Comparison of ENCODE assay signal across 9 mouse cellular contexts in the genomic region with DNA sequence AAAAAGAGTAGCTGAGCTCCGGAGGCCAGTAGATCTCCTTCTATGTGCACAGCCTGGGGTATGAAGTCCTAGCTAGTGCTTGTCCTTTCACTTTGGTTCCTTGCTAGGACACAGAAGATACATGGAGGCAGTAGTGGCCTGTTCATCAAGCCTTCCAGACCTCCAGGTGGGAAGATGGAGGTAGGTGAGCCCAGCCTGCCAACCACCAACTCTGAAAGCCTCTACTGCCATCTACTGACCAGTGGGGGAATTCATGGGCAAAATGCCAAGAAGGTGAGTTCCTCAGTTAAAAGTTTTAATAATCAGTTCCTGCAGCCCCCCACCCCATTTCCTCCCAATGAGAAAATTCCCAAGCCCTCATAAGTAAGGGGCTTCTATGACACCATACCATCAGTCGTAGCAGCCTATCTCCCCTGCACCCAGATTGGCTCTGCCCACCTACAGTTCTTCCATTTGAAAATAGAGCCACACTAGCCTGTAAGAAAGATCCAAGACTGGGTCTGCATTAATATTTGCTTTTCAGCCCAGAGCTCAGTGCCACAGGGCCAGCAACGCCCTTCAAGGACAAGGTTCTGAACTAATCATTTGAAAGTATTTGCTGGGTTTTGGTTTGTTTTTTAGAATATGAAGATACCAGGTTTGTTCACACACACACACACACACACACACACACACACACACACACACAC.
DNase-seq lines count a peak whose midpoint lies in the region; ATAC-seq and TF ChIP-seq lines count a peak whose summit lies in the region.
"Had no signal": no experiment of that assay in that cellular context is flagged by ENCODE, and none has a peak within 500 bp of the region (broad histone marks: within the 10 kb centered on the region; RNA-seq: fewer than 3 reads in every experiment).

No protein-coding gene starts in this region.

- WGBS in heart, embryonic 10.5 days, result 68% methylated on average over 3 of the region's 3 CpGs
- 68% methylated on average over 3 of the region's 3 CpGs for WGBS in midbrain, postnatal 0 days

- peak; percentile 80 for TF ChIP-seq CTCF in gastrocnemius, adult 2 months (IDR thresholded peaks at IDR 0.05)
- peak; percentile 76 for TF ChIP-seq CTCF in left cerebral cortex, adult 2 months (IDR thresholded peaks at IDR 0.05)
- peak; percentile 75 for TF ChIP-seq CTCF in midbrain, postnatal 0 days (IDR thresholded peaks at IDR 0.05)

- no peak for ATAC-seq in midbrain, postnatal 0 days (ENCODE audit: low FRiP score)

- no peak overlapping the region for H3K9ac ChIP-seq in midbrain, postnatal 0 days (replicated peaks; ENCODE audit: low read length, poor library complexity, severe bottlenecking)
- H3K9ac ChIP-seq: lung, embryonic 15.5 days had no signal

- no peaks in the 10 kb centered on the region for H3K9me3 ChIP-seq in heart, embryonic 10.5 days
- H3K9me3 ChIP-seq in midbrain, postnatal 0 days (ENCODE audit: low read length), result no peaks in the 10 kb centered on the region
- H3K9me3 ChIP-seq: lung, embryonic 15.5 days had no signal

- intact Hi-C loops in gastrocnemius, adult 2 months (cut with DNase I), result no loop called here
- intact Hi-C loops in left cerebral cortex, adult 2 months (cut with DNase I), result loop anchor here (5.0 kb wide), 1 partner anchor 1740 kb away; no protein-coding TSS in a partner anchor

- H3K27ac ChIP-seq in heart, embryonic 10.5 days, result no peak overlapping the region
- no peak overlapping the region for H3K27ac ChIP-seq in gastrocnemius, adult 2 months
- no peak overlapping the region for H3K27ac ChIP-seq in left cerebral cortex, adult 2 months
- no peak overlapping the region for H3K27ac ChIP-seq in midbrain, postnatal 0 days (ENCODE audit: low read depth, low read length)
- H3K27ac ChIP-seq: lung, embryonic 15.5 days had no signal

- no peak overlapping the region for H3K4me3 ChIP-seq in heart, embryonic 10.5 days
- no peak overlapping the region for H3K4me3 ChIP-seq in gastrocnemius, adult 2 months
- no peak overlapping the region for H3K4me3 ChIP-seq in left cerebral cortex, adult 2 months
- H3K4me3 ChIP-seq in midbrain, postnatal 0 days (ENCODE audit: low read depth, low read length), result no peak overlapping the region
- H3K4me3 ChIP-seq: lung, embryonic 15.5 days had no signal

- H3K36me3 ChIP-seq in heart, embryonic 10.5 days, result no peaks in the 10 kb centered on the region
- H3K36me3 ChIP-seq in midbrain, postnatal 0 days (ENCODE audit: insufficient read depth, low read length), result no peaks in the 10 kb centered on the region
- H3K36me3 ChIP-seq: lung, embryonic 15.5 days had no signal

- DNase-seq in heart, adult 18-20 months, result peak; percentile 9 to 61
- DNase-seq in heart, embryonic 10.5 days (ENCODE audit: low spot score), result no peak
- DNase-seq in CD4-positive, CD25-positive, alpha-beta regulatory T cell, adult 2 months (ENCODE audit: low read depth, low spot score), result peak; percentile 69
- DNase-seq in brain, adult 2 months (ENCODE audit: low read depth, low spot score), result peak; percentile 50
- peak; percentile 48 for DNase-seq in gastrocnemius, adult 2 months
- DNase-seq in left cerebral cortex, adult 2 months (ENCODE audit: extremely low spot score in 1 of 2, low spot score in 2 of 2), result peak; percentile 20 to 38
- peak; percentile 42 for DNase-seq in midbrain, postnatal 0 days (ENCODE audit: low spot score)
- peak; percentile 50 for DNase-seq in testis, postnatal 10 days (ENCODE audit: low spot score)

- H3K4me1 ChIP-seq in heart, embryonic 10.5 days, result peaks cover 26% of the 10 kb centered on the region
- no peaks in the 10 kb centered on the region for H3K4me1 ChIP-seq in midbrain, postnatal 0 days (ENCODE audit: insufficient read depth, low read length)

- no peak overlapping the region for H3K4me2 ChIP-seq in midbrain, postnatal 0 days (ENCODE audit: low read depth, low read length, poor library complexity, severe bottlenecking)
- H3K4me2 ChIP-seq: lung, embryonic 15.5 days had no signal

- no peaks in the 10 kb centered on the region for H3K27me3 ChIP-seq in heart, embryonic 10.5 days (ENCODE audit: insufficient read depth, poor library complexity, severe bottlenecking)
- no peaks in the 10 kb centered on the region for H3K27me3 ChIP-seq in midbrain, postnatal 0 days (ENCODE audit: insufficient read depth, low read length)
- H3K27me3 ChIP-seq: lung, embryonic 15.5 days had no signal
